In genomic region chr5:114942766-114943130, GRCm38 (mm10) we compare ENCODE assay signal across 8 mouse cellular contexts. TPM values are rescaled to one million over a fixed set of nuclear protein-coding genes. Genes with fewer than 3 reads are reported as not detected.
DNase-seq lines count a peak whose midpoint lies in the region; ATAC-seq and TF ChIP-seq lines count a peak whose summit lies in the region.

No protein-coding gene starts in this region.

- peak overlapping the region; percentile 89 for H3K9ac ChIP-seq in heart, embryonic 13.5 days
- peak overlapping the region; percentile 70 for H3K9ac ChIP-seq in ES-Bruce4 (ENCODE audit: low read depth, poor library complexity, severe bottlenecking)
- peak overlapping the region; percentile 78 for H3K9ac ChIP-seq in forebrain, embryonic 16.5 days (replicated peaks; ENCODE audit: low read depth, low read length)
- peak overlapping the region; percentile 81 for H3K9ac ChIP-seq in liver, embryonic 16.5 days (ENCODE audit: low read depth, low read length)

- TF ChIP-seq POLR2A in ES-Bruce4 (IDR thresholded peaks at IDR 0.05; ENCODE audit: insufficient read depth, low read length), result no peak

- WGBS in heart, embryonic 13.5 days, result 45% methylated on average over 4 of the region's 4 CpGs
- WGBS in forebrain, embryonic 16.5 days, result 21% methylated on average over 4 of the region's 4 CpGs
- WGBS in liver, embryonic 16.5 days (ENCODE audit: insufficient replicate concordance), result 40% methylated on average over 4 of the region's 4 CpGs

- no peak for DNase-seq in heart, postnatal 4 days
- DNase-seq in MN1 (ENCODE audit: low spot score), result no peak
- no peak for DNase-seq in layer of hippocampus, postnatal 36 days
- DNase-seq in thymus, postnatal 0 days (ENCODE audit: low spot score), result no peak

- H3K4me2 ChIP-seq in heart, embryonic 13.5 days, result peak overlapping the region; percentile 72
- peak overlapping the region; percentile 77 for H3K4me2 ChIP-seq in forebrain, embryonic 16.5 days (ENCODE audit: low read length)
- peak overlapping the region; percentile 60 for H3K4me2 ChIP-seq in liver, embryonic 16.5 days (ENCODE audit: low read depth, low read length)

- no peak for ATAC-seq in heart, embryonic 13.5 days (ENCODE audit: extremely low read depth, insufficient number of reproducible peaks, low FRiP score, low TSS enrichment)
- ATAC-seq in forebrain, embryonic 16.5 days, result no peak
- no peak for ATAC-seq in liver, embryonic 16.5 days (ENCODE audit: low read depth)

- no peak for TF ChIP-seq CTCF in ES-Bruce4 (IDR thresholded peaks at IDR 0.05; ENCODE audit: low read depth, low read length)

- H3K27ac ChIP-seq in heart, embryonic 13.5 days (replicated peaks), result no peak overlapping the region
- no peak overlapping the region for H3K27ac ChIP-seq in ES-Bruce4 (ENCODE audit: insufficient read depth, low read length)
- peak overlapping the region; percentile 78 for H3K27ac ChIP-seq in forebrain, embryonic 16.5 days (ENCODE audit: low read length)
- H3K27ac ChIP-seq in liver, embryonic 16.5 days (ENCODE audit: low read length), result no peak overlapping the region

- H3K4me3 ChIP-seq in heart, embryonic 13.5 days, result peak overlapping the region; percentile 65
- H3K4me3 ChIP-seq in ES-Bruce4 (ENCODE audit: low read depth, low read length), result peak overlapping the region; percentile 98
- H3K4me3 ChIP-seq in forebrain, embryonic 16.5 days (replicated peaks; ENCODE audit: low read length), result peak overlapping the region; percentile 71
- H3K4me3 ChIP-seq in liver, embryonic 16.5 days (ENCODE audit: low read depth, low read length), result peak overlapping the region; percentile 76

- H3K27me3 ChIP-seq in heart, embryonic 13.5 days (replicated peaks), result no peaks in the 10 kb centered on the region
- no peaks in the 10 kb centered on the region for H3K27me3 ChIP-seq in ES-Bruce4 (ENCODE audit: control insufficient read depth, insufficient read depth, low read length, poor library complexity, severe bottlenecking)
- H3K27me3 ChIP-seq in forebrain, embryonic 16.5 days (replicated peaks; ENCODE audit: control insufficient read depth, insufficient read depth, low read length), result no peaks in the 10 kb centered on the region
- H3K27me3 ChIP-seq in liver, embryonic 16.5 days (ENCODE audit: control insufficient read depth, insufficient read depth, low read depth, low read length), result no peaks in the 10 kb centered on the region

- no peak for TF ChIP-seq EP300 in ES-Bruce4 (IDR thresholded peaks at IDR 0.05; ENCODE audit: insufficient read depth, low read depth, low read length)

- peaks cover 8% of the 10 kb centered on the region for H3K4me1 ChIP-seq in heart, embryonic 13.5 days
- no peaks in the 10 kb centered on the region for H3K4me1 ChIP-seq in ES-Bruce4 (ENCODE audit: control insufficient read depth, insufficient read depth, low read length)
- H3K4me1 ChIP-seq in forebrain, embryonic 16.5 days (replicated peaks; ENCODE audit: control insufficient read depth, insufficient read depth, low read length), result peaks cover 10% of the 10 kb centered on the region
- H3K4me1 ChIP-seq in liver, embryonic 16.5 days (ENCODE audit: control insufficient read depth, low read depth, low read length), result peaks cover 3% of the 10 kb centered on the region; the same call in 1 of the 2 replicates

- peaks cover 5% of the 10 kb centered on the region; the same call in 1 of the 2 replicates for H3K9me3 ChIP-seq in heart, embryonic 13.5 days
- no peaks in the 10 kb centered on the region for H3K9me3 ChIP-seq in ES-Bruce4 (replicated peaks; ENCODE audit: control insufficient read depth, insufficient read depth, low read length, poor library complexity, severe bottlenecking)
- peaks cover 5% of the 10 kb centered on the region; the same call in 1 of the 2 replicates for H3K9me3 ChIP-seq in forebrain, embryonic 16.5 days (ENCODE audit: control insufficient read depth, low read length)
- no peaks in the 10 kb centered on the region for H3K9me3 ChIP-seq in liver, embryonic 16.5 days (replicated peaks; ENCODE audit: control insufficient read depth, low read length)

- peaks cover 30% of the 10 kb centered on the region for H3K36me3 ChIP-seq in heart, embryonic 13.5 days
- peaks cover 16% of the 10 kb centered on the region; the same call in 1 of the 2 replicates for H3K36me3 ChIP-seq in ES-Bruce4 (ENCODE audit: control insufficient read depth, insufficient read depth, low read length, poor library complexity, severe bottlenecking)
- H3K36me3 ChIP-seq in forebrain, embryonic 16.5 days (ENCODE audit: control insufficient read depth, insufficient read depth), result peaks cover 11% of the 10 kb centered on the region
- H3K36me3 ChIP-seq in liver, embryonic 16.5 days (ENCODE audit: control insufficient read depth, insufficient read depth), result no peaks in the 10 kb centered on the region

RNA-seq across cellular contexts. Expression of gene 2210016L21Rik, which starts 0.8 kb away (rescaled TPM):
- polyA plus RNA-seq in heart, embryonic 13.5 days (2015; fragmentation: Nextera tagmentation; extraction: Ambion mirVana), result 37.4 and 40.6 TPM in 2 replicates
- total RNA-seq in heart, postnatal 4 days (2021), result 10 to 100 TPM; 27.7 to 34.9 TPM
- polyA plus RNA-seq in ES-Bruce4 (2011; ENCODE audit: insufficient read depth, insufficient read length, low read depth, missing spikeins), result 21.7 and 22.8 TPM in 2 replicates
- 84.1 and 106 TPM in 2 replicates for polyA plus RNA-seq in forebrain, embryonic 16.5 days (2015; fragmentation: Nextera tagmentation; extraction: Ambion mirVana)
- 9.8 and 10.2 TPM in 2 replicates for polyA plus RNA-seq in liver, embryonic 16.5 days (2015; fragmentation: Nextera tagmentation; extraction: Ambion mirVana)
- total RNA-seq in layer of hippocampus, postnatal 36 days (2021), result 100 to 1,000 TPM; 185 to 227 TPM
- polyA plus RNA-seq in thymus, postnatal 0 days (2015; fragmentation: Nextera tagmentation; extraction: Ambion mirVana), result 58.5 and 69.2 TPM in 2 replicates

RNA-seq across cellular contexts. Expression of gene Oasl1, which starts 19.7 kb away (rescaled TPM):
- polyA plus RNA-seq in heart, embryonic 13.5 days (2015; fragmentation: Nextera tagmentation; extraction: Ambion mirVana), result 0.56 and 0.67 TPM in 2 replicates
- under 1 TPM in 1 of 2 experiments, not detected in 1; 0.18 TPM for total RNA-seq in heart, postnatal 4 days (2021)
- not detected in 2 replicates for polyA plus RNA-seq in ES-Bruce4 (2011; ENCODE audit: insufficient read depth, insufficient read length, low read depth, missing spikeins)
- polyA plus RNA-seq in forebrain, embryonic 16.5 days (2015; fragmentation: Nextera tagmentation; extraction: Ambion mirVana), result 0.39 and 0.41 TPM in 2 replicates
- 0.26 and 0.61 TPM in 2 replicates for polyA plus RNA-seq in liver, embryonic 16.5 days (2015; fragmentation: Nextera tagmentation; extraction: Ambion mirVana)
- not detected for total RNA-seq in layer of hippocampus, postnatal 36 days (2021)
- polyA plus RNA-seq in thymus, postnatal 0 days (2015; fragmentation: Nextera tagmentation; extraction: Ambion mirVana), result 5.0 and 6.3 TPM in 2 replicates

RNA-seq across cellular contexts. Expression of gene Hnf1a, which starts 28.1 kb away (rescaled TPM):
- 0.13 and 0.17 TPM in 2 replicates for polyA plus RNA-seq in heart, embryonic 13.5 days (2015; fragmentation: Nextera tagmentation; extraction: Ambion mirVana)
- not detected for total RNA-seq in heart, postnatal 4 days (2021)
- 1.3 and 1.9 TPM in 2 replicates for polyA plus RNA-seq in ES-Bruce4 (2011; ENCODE audit: insufficient read depth, insufficient read length, low read depth, missing spikeins)
- polyA plus RNA-seq in forebrain, embryonic 16.5 days (2015; fragmentation: Nextera tagmentation; extraction: Ambion mirVana), result 0.06 TPM in 1 of 2 replicates, not detected in the other
- polyA plus RNA-seq in liver, embryonic 16.5 days (2015; fragmentation: Nextera tagmentation; extraction: Ambion mirVana), result 4.1 and 4.7 TPM in 2 replicates
- not detected for total RNA-seq in layer of hippocampus, postnatal 36 days (2021)
- 1.3 and 1.6 TPM in 2 replicates for polyA plus RNA-seq in thymus, postnatal 0 days (2015; fragmentation: Nextera tagmentation; extraction: Ambion mirVana)

RNA-seq across cellular contexts. Expression of gene Oasl2, which starts 46.0 kb away (rescaled TPM):
- polyA plus RNA-seq in heart, embryonic 13.5 days (2015; fragmentation: Nextera tagmentation; extraction: Ambion mirVana), result 4.5 and 6.2 TPM in 2 replicates
- 1 to 10 TPM; 2.7 to 2.8 TPM for total RNA-seq in heart, postnatal 4 days (2021)
- 42.0 and 42.3 TPM in 2 replicates for polyA plus RNA-seq in ES-Bruce4 (2011; ENCODE audit: insufficient read depth, insufficient read length, low read depth, missing spikeins)
- 2.8 and 3.5 TPM in 2 replicates for polyA plus RNA-seq in forebrain, embryonic 16.5 days (2015; fragmentation: Nextera tagmentation; extraction: Ambion mirVana)
- polyA plus RNA-seq in liver, embryonic 16.5 days (2015; fragmentation: Nextera tagmentation; extraction: Ambion mirVana), result 2.2 and 2.6 TPM in 2 replicates
- total RNA-seq in layer of hippocampus, postnatal 36 days (2021), result 1 to 10 TPM; 1.4 to 2.4 TPM
- 77.9 and 95.8 TPM in 2 replicates for polyA plus RNA-seq in thymus, postnatal 0 days (2015; fragmentation: Nextera tagmentation; extraction: Ambion mirVana)
